Mouse (Mus musculus) small intestine, adult 2 months (tissue): ENCODE measurements around the gene Muc13. TPM values are rescaled to one million over a fixed set of nuclear protein-coding genes. Genes with fewer than 3 reads are reported as not detected.

Experiments used
- H3K27ac ChIP-seq: fragments of 200-500 bp; 2 replicates; pipeline ENCODE4 v1.5.1; 2012; ENCODE audit warnings: low read depth, low read length, control low read depth, inconsistent platforms; ENCODE audit not compliant: insufficient read depth
- H3K27me3 ChIP-seq: fragments of 200-500 bp; 2 replicates; pipeline ENCODE4 v1.6.1; 2012; ENCODE audit warnings: mild to moderate bottlenecking, moderate library complexity, low read length, inconsistent platforms; ENCODE audit not compliant: control insufficient read depth, insufficient read depth
- H3K36me3 ChIP-seq: fragments of 200-500 bp; 2 replicates; pipeline ENCODE4 v1.6.1; 2012; ENCODE audit warnings: mild to moderate bottlenecking, low read length, control low read depth, inconsistent platforms; ENCODE audit not compliant: control insufficient read depth, insufficient read depth
- H3K4me1 ChIP-seq: fragments of 200-500 bp; 2 replicates; pipeline ENCODE4 v1.6.1; 2012; ENCODE audit warnings: low read length, inconsistent platforms, mixed read lengths; ENCODE audit not compliant: control insufficient read depth, insufficient read depth, insufficient read length
- H3K4me3 ChIP-seq: fragments of 200-500 bp; 2 replicates; pipeline ENCODE4 v1.5.1; 2012; ENCODE audit warnings: low read depth, mild to moderate bottlenecking, control low read depth, inconsistent platforms, low read length, moderate library complexity
- CTCF ChIP-seq: fragments of 200-500 bp; IDR thresholded peaks from 2 replicates; pipeline ENCODE4 v1.5.1; 2012; ENCODE audit warnings: low read depth, mild to moderate bottlenecking, control low read depth, inconsistent platforms, low read length, moderate library complexity, mixed read lengths; ENCODE audit not compliant: insufficient replicate concordance, insufficient read length; ENCODE audit errors: extremely low read depth
- POLR2A ChIP-seq: fragments of 200-500 bp; IDR thresholded peaks from 2 replicates; pipeline ENCODE4 v1.6.1; 2012; ENCODE audit warnings: low read depth, mild to moderate bottlenecking, control low read depth, inconsistent platforms, low read length, moderate library complexity
- WGBS: fragments of 180-500 bp; shearing (Covaris S2); methylation state at CpG from one replicate; pipeline ENCODE4 v1.1.7; 2018; 5-methylcytosine and 5-hydroxymethylcytosine counted together
- polyA plus RNA-seq: library from polyadenylated mRNA; depleted of rRNA; stranded (reverse); fragments of >200 nt; gene quantifications from 2 replicates; pipeline ENCODE4 v1.2.3, GENCODE M21; 2012

The Muc13 gene
- polyA plus RNA-seq, 1 experiment: 2,067 TPM

- H3K27ac ChIP-seq: no peak overlapping the region
- WGBS: 49% methylated on average over 5 of the region's 5 CpGs
- H3K4me1 ChIP-seq: peaks cover 29% of the 10 kb centered on the region
- H3K4me3 ChIP-seq: no peak overlapping the region
- H3K36me3 ChIP-seq: 0 out of 2 replicates have a peak, but pooled peaks cover 4% of the 10 kb centered on the region
- TF ChIP-seq CTCF (no peak), POLR2A (no peak)
- no peaks in the 10 kb centered on the region for H3K27me3 ChIP-seq
Observed at GRCm38 (mm10) chr16:33760542-33760941, 33.3 kb upstream of the Muc13 start.

GRCm38 (mm10) chr16:33760996-33761395, 32.8 kb upstream of the Muc13 start:
- Histone ChIP-seq H3K4me3 (no peak overlapping the region), H3K27ac (0 out of 2 replicates have a peak overlapping the region, but pooled peaks have one; percentile 66), H3K27me3 (no peaks in the 10 kb centered on the region), H3K36me3 (0 out of 2 replicates have a peak, but pooled peaks cover 4% of the 10 kb centered on the region), H3K4me1 (peaks cover 29% of the 10 kb centered on the region)
- TF ChIP-seq POLR2A (no peak), CTCF (no peak)
- 91% methylated on average over 11 of the region's 11 CpGs for WGBS

GRCm38 (mm10) chr16:33764501-33765193, 29.2 kb upstream of the Muc13 start:
- peak overlapping the region; percentile 100 for H3K27ac ChIP-seq
- H3K27me3 ChIP-seq: no peaks in the 10 kb centered on the region
- no peaks in the 10 kb centered on the region for H3K36me3 ChIP-seq
- TF ChIP-seq CTCF (no peak), POLR2A (no peak)
- WGBS: 31% methylated on average over 12 of the region's 12 CpGs
- H3K4me1 ChIP-seq: peaks cover 44% of the 10 kb centered on the region
- H3K4me3 ChIP-seq: no peak overlapping the region

- H3K27me3 ChIP-seq: no peaks in the 10 kb centered on the region
- peaks cover 49% of the 10 kb centered on the region for H3K4me1 ChIP-seq
- H3K4me3 ChIP-seq: no peak overlapping the region
- no peaks in the 10 kb centered on the region for H3K36me3 ChIP-seq
- 57% methylated on average over 2 of the region's 2 CpGs for WGBS
- H3K27ac ChIP-seq: peak overlapping the region; percentile 100
- TF ChIP-seq POLR2A: no peak
- TF ChIP-seq CTCF: no peak
Observed at GRCm38 (mm10) chr16:33765477-33765876, 28.4 kb upstream of the Muc13 start.

GRCm38 (mm10) chr16:33766309-33766708, 27.5 kb upstream of the Muc13 start:
- TF ChIP-seq CTCF: no peak
- TF ChIP-seq POLR2A: no peak
- no peaks in the 10 kb centered on the region for H3K36me3 ChIP-seq
- H3K27me3 ChIP-seq: no peaks in the 10 kb centered on the region
- 36% methylated on average over 12 of the region's 12 CpGs for WGBS
- H3K4me3 ChIP-seq: peak overlapping the region; percentile 58
- H3K4me1 ChIP-seq: peaks cover 47% of the 10 kb centered on the region; the same call in 1 of the 2 replicates
- H3K27ac ChIP-seq: peak overlapping the region; percentile 100

GRCm38 (mm10) chr16:33766757-33767156, 27.1 kb upstream of the Muc13 start:
- WGBS: 38% methylated on average over 15 of the region's 15 CpGs
- H3K27ac ChIP-seq: peak overlapping the region; percentile 100
- TF ChIP-seq CTCF: no peak
- no peak for TF ChIP-seq POLR2A

GRCm38 (mm10) chr16:33768491-33769278, 25.2 kb upstream of the Muc13 start:
- TF ChIP-seq POLR2A (no peak), CTCF (no peak)
- Histone ChIP-seq H3K4me1 (peaks cover 43% of the 10 kb centered on the region; the same call in 1 of the 2 replicates), H3K27me3 (no peaks in the 10 kb centered on the region), H3K4me3 (no peak overlapping the region), H3K27ac (peak overlapping the region; percentile 0; the same call in 1 of the 2 replicates), H3K36me3 (no peaks in the 10 kb centered on the region)
- WGBS: 80% methylated on average over 3 of the region's 3 CpGs

More at GRCm38 (mm10) chr16:33766757-33767156, 27.1 kb upstream of the Muc13 start:
- Histone ChIP-seq H3K27me3 (no peaks in the 10 kb centered on the region), H3K36me3 (no peaks in the 10 kb centered on the region), H3K4me3 (peak overlapping the region; percentile 58), H3K4me1 (peaks cover 45% of the 10 kb centered on the region; the same call in 1 of the 2 replicates)
